Mouse (Mus musculus): ENCODE measurements around the gene 3110040M04Rik.
"Not testable (repeated sequence)": the region's sequence is repeated elsewhere in the genome, so short reads cannot be mapped to it uniquely, and the experiment has no call there.

3110040M04Rik gene

GRCm38 (mm10) chr1:151192739-151193138, 11.2 kb upstream of the 3110040M04Rik start:
- DNase-seq: not testable (repeated sequence)

GRCm38 (mm10) chr1:151195986-151196385, 7.9 kb upstream of the 3110040M04Rik start:
- DNase-seq: not testable (repeated sequence)

GRCm38 (mm10) chr1:151196690-151197089, 7.2 kb upstream of the 3110040M04Rik start:
- DNase-seq: not testable (repeated sequence)

- DNase-seq: not testable (repeated sequence)
These were observed 5.8 kb upstream of the 3110040M04Rik start, which contains the start of gene Gm47995 for GRCm38 (mm10) chr1:151198120-151198519. Gene Gm47995 (plus strand): TSS chr1:151198448.

- not testable (repeated sequence) for DNase-seq
These were observed 3.3 kb upstream of the 3110040M04Rik start for GRCm38 (mm10) chr1:151200620-151201019.

- not testable (repeated sequence) for DNase-seq
These were observed 1.1 kb upstream of the 3110040M04Rik start for GRCm38 (mm10) chr1:151202771-151203170.

GRCm38 (mm10) chr1:151208493-151208892, 4.6 kb downstream of the 3110040M04Rik start:
- not testable (repeated sequence) for DNase-seq

- not testable (repeated sequence) for DNase-seq
These were observed 5.0 kb downstream of the 3110040M04Rik start for GRCm38 (mm10) chr1:151208944-151209343.

- not testable (repeated sequence) for DNase-seq
These were observed 6.0 kb downstream of the 3110040M04Rik start, which contains the start of gene Gm47996 for GRCm38 (mm10) chr1:151209824-151210355. Gene Gm47996 (plus strand): TSS chr1:151210131.

GRCm38 (mm10) chr1:151211666-151212065, 7.7 kb downstream of the 3110040M04Rik start:
- not testable (repeated sequence) for DNase-seq

- DNase-seq: no peak
These were observed 10.9 kb downstream of the 3110040M04Rik start for GRCm38 (mm10) chr1:151214862-151215261.

- DNase-seq: no peak
These were observed 12.1 kb downstream of the 3110040M04Rik start for GRCm38 (mm10) chr1:151215985-151216384.

GRCm38 (mm10) chr1:151216417-151216816, 12.5 kb downstream of the 3110040M04Rik start:
- DNase-seq: peak; percentile 63 to 82

GRCm38 (mm10) chr1:151219045-151219444, 15.1 kb downstream of the 3110040M04Rik start:
- no peak for DNase-seq

GRCm38 (mm10) chr1:151220098-151220497, 16.2 kb downstream of the 3110040M04Rik start:
- no peak for DNase-seq

- DNase-seq: no peak
These were observed 18.8 kb downstream of the 3110040M04Rik start for GRCm38 (mm10) chr1:151222561-151223267.

GRCm38 (mm10) chr1:151223377-151223776, 19.5 kb downstream of the 3110040M04Rik start:
- DNase-seq: no peak

GRCm38 (mm10) chr1:151224536-151224935, 20.6 kb downstream of the 3110040M04Rik start:
- no peak for DNase-seq

GRCm38 (mm10) chr1:151227506-151227905, 23.6 kb downstream of the 3110040M04Rik start:
- DNase-seq: no peak

- DNase-seq: no peak
These were observed 24.5 kb downstream of the 3110040M04Rik start for GRCm38 (mm10) chr1:151228320-151228989.

- DNase-seq: peak in 1 of 2 experiments; percentile 54
These were observed 28.4 kb downstream of the 3110040M04Rik start for GRCm38 (mm10) chr1:151232346-151232745.

GRCm38 (mm10) chr1:151233756-151234155, 29.8 kb downstream of the 3110040M04Rik start:
- DNase-seq: no peak

GRCm38 (mm10) chr1:151235574-151235973, 31.7 kb downstream of the 3110040M04Rik start:
- DNase-seq: no peak
